Mouse (Mus musculus) kidney, adult 2 months (tissue): ENCODE measurements around the gene Adamts14.

Source experiments
- CTCF ChIP-seq: fragments of 200-500 bp; conservative IDR thresholded peaks from 2 replicates; pipeline ENCODE4 v1.5.1; 2011; ENCODE audit warnings: low read depth, mild to moderate bottlenecking, control low read depth, low read length, moderate library complexity, mixed read lengths; ENCODE audit not compliant: insufficient read depth, insufficient read length
- POLR2A ChIP-seq: fragments of 200-500 bp; IDR thresholded peaks from one replicate; pipeline ENCODE4 v1.6.1; 2011; ENCODE audit warnings: low read depth, low read length, control low read depth

GRCm38 (mm10) chr10:61194611-61195010, 78.6 kb downstream of the Adamts14 start:
- TF ChIP-seq CTCF (no peak), POLR2A (no peak)
